Mouse (Mus musculus): Measurements from ENCODE around the gene Dmrtb1.
A peak's percentile ranks its signal among the peaks of the same experiment; 100 is the strongest.

- TF ChIP-seq EP300 (optimal IDR thresholded peaks at IDR 0.05) (no peak), CTCF (IDR thresholded peaks at IDR 0.05; ENCODE audit: low read depth) (peak; percentile 81)
Observed at GRCm38 (mm10) chr4:107637670-107638069, 46.4 kb downstream of the Dmrtb1 start.
